Mouse (Mus musculus) limb, embryonic 15.5 days (tissue): Measurements from ENCODE around the gene Arhgap15. TPM values are rescaled to one million over a fixed set of nuclear protein-coding genes. Genes with fewer than 3 reads are reported as not detected.

Experiments used
- ATAC-seq: fragments of 200-750 bp; cut with Nextera tagmentation; 2 replicates; pipeline ENCODE4 v1.8.0; 2017; ENCODE audit warnings: low read depth, moderate TSS enrichment; ENCODE audit not compliant: insufficient number of reproducible peaks, low FRiP score, low TSS enrichment
- H3K27ac ChIP-seq: fragments of 300-500 bp; sonication (generic); 2 replicates; pipeline ENCODE4 v1.5.1; 2015; ENCODE audit warnings: moderate library complexity, mild to moderate bottlenecking, inconsistent platforms
- H3K27me3 ChIP-seq: fragments of 300-500 bp; sonication (generic); 2 replicates; pipeline ENCODE4 v1.6.1; 2015; ENCODE audit warnings: inconsistent platforms
- H3K36me3 ChIP-seq: fragments of 300-500 bp; sonication (generic); 2 replicates; pipeline ENCODE4 v1.6.1; 2015; ENCODE audit warnings: inconsistent platforms
- H3K4me1 ChIP-seq: fragments of 300-500 bp; sonication (generic); 2 replicates; pipeline ENCODE4 v1.6.1; 2015; ENCODE audit warnings: inconsistent platforms
- H3K4me2 ChIP-seq: fragments of 300-500 bp; sonication (generic); 2 replicates; pipeline ENCODE4 v1.6.1; 2015; ENCODE audit warnings: mild to moderate bottlenecking, inconsistent platforms
- H3K4me3 ChIP-seq: fragments of 300-500 bp; sonication (generic); 2 replicates; pipeline ENCODE4 v1.5.1; 2015; ENCODE audit warnings: mild to moderate bottlenecking, inconsistent platforms
- H3K9ac ChIP-seq: fragments of 300-500 bp; sonication (generic); 2 replicates; pipeline ENCODE4 v1.6.1; 2015; ENCODE audit warnings: inconsistent platforms
- H3K9me3 ChIP-seq: fragments of 300-500 bp; sonication (generic); 2 replicates; pipeline ENCODE4 v1.6.1; 2016; ENCODE audit warnings: inconsistent platforms
- WGBS: fragments of 180-500 bp; shearing (Covaris S2); methylation state at CpG from one replicate; pipeline ENCODE4 v1.1.7; 2015; 5-methylcytosine and 5-hydroxymethylcytosine counted together
- polyA plus RNA-seq: library from polyadenylated mRNA; unstranded; fragments of >200 nt; fragmentation: Nextera tagmentation; extraction: Ambion mirVana; gene quantifications from 2 replicates; pipeline ENCODE4 v1.2.1, GENCODE M21; 2015

Arhgap15 gene
- polyA plus RNA-seq, 1 experiment from 2014 or later: 2.7 TPM

GRCm38 (mm10) chr2:43950741-43951140 is 202.1 kb downstream of the Arhgap15 start:
- Histone ChIP-seq H3K27me3 (no peaks in the 10 kb centered on the region), H3K4me1 (no peaks in the 10 kb centered on the region), H3K4me2 (no peak overlapping the region), H3K36me3 (no peaks in the 10 kb centered on the region), H3K4me3 (no peak overlapping the region), H3K9ac (no peak overlapping the region), H3K9me3 (no peaks in the 10 kb centered on the region), H3K27ac (no peak overlapping the region)
- 76% methylated on average over 6 of the region's 6 CpGs for WGBS
- no peak for ATAC-seq

GRCm38 (mm10) chr2:43959189-43959588 is 210.6 kb downstream of the Arhgap15 start:
- Histone ChIP-seq H3K9ac (no peak overlapping the region), H3K27ac (no peak overlapping the region), H3K4me2 (no peak overlapping the region), H3K27me3 (no peaks in the 10 kb centered on the region), H3K36me3 (no peaks in the 10 kb centered on the region), H3K4me1 (no peaks in the 10 kb centered on the region), H3K4me3 (no peak overlapping the region), H3K9me3 (no peaks in the 10 kb centered on the region)
- ATAC-seq: no peak

GRCm38 (mm10) chr2:43962466-43962865 is 213.8 kb downstream of the Arhgap15 start:
- WGBS: 47% methylated on average over 5 of the region's 5 CpGs
- no peak overlapping the region for H3K4me3 ChIP-seq
- H3K4me1 ChIP-seq: no peaks in the 10 kb centered on the region
- H3K36me3 ChIP-seq: no peaks in the 10 kb centered on the region
- no peaks in the 10 kb centered on the region for H3K27me3 ChIP-seq
- H3K9ac ChIP-seq: no peak overlapping the region
- H3K4me2 ChIP-seq: no peak overlapping the region
- H3K9me3 ChIP-seq: no peaks in the 10 kb centered on the region
- H3K27ac ChIP-seq: no peak overlapping the region
- ATAC-seq: no peak

- H3K4me2 ChIP-seq: no peak overlapping the region
- no peaks in the 10 kb centered on the region for H3K36me3 ChIP-seq
- H3K4me1 ChIP-seq: no peaks in the 10 kb centered on the region
- ATAC-seq: no peak
- H3K27me3 ChIP-seq: no peaks in the 10 kb centered on the region
- H3K9me3 ChIP-seq: no peaks in the 10 kb centered on the region
- H3K9ac ChIP-seq: no peak overlapping the region
- no peak overlapping the region for H3K4me3 ChIP-seq
- no peak overlapping the region for H3K27ac ChIP-seq
- WGBS: 51% methylated on average over 4 of the region's 4 CpGs
These were observed 220.0 kb downstream of the Arhgap15 start for GRCm38 (mm10) chr2:43968581-43968980.

- Histone ChIP-seq H3K4me3 (no peak overlapping the region), H3K9me3 (no peaks in the 10 kb centered on the region), H3K4me2 (no peak overlapping the region), H3K27me3 (no peaks in the 10 kb centered on the region), H3K27ac (no peak overlapping the region), H3K9ac (no peak overlapping the region), H3K36me3 (no peaks in the 10 kb centered on the region), H3K4me1 (no peaks in the 10 kb centered on the region)
- ATAC-seq: no peak
- 83% methylated on average over 11 of the region's 11 CpGs for WGBS
These were observed 229.1 kb downstream of the Arhgap15 start for GRCm38 (mm10) chr2:43977732-43978131.

- Histone ChIP-seq H3K36me3 (no peaks in the 10 kb centered on the region), H3K4me2 (no peak overlapping the region), H3K27me3 (no peaks in the 10 kb centered on the region), H3K4me1 (no peaks in the 10 kb centered on the region), H3K9ac (no peak overlapping the region), H3K9me3 (no peaks in the 10 kb centered on the region), H3K27ac (no peak overlapping the region), H3K4me3 (no peak overlapping the region)
- no peak for ATAC-seq
- 77% methylated on average over 13 of the region's 13 CpGs for WGBS
These were observed 229.8 kb downstream of the Arhgap15 start for GRCm38 (mm10) chr2:43978177-43979013.

- no peaks in the 10 kb centered on the region for H3K4me1 ChIP-seq
- H3K27ac ChIP-seq: no peak overlapping the region
- no peaks in the 10 kb centered on the region for H3K27me3 ChIP-seq
- WGBS: 77% methylated on average over 14 of the region's 14 CpGs
- ATAC-seq: no peak
- no peak overlapping the region for H3K4me3 ChIP-seq
- no peaks in the 10 kb centered on the region for H3K36me3 ChIP-seq
- no peak overlapping the region for H3K4me2 ChIP-seq
- H3K9me3 ChIP-seq: no peaks in the 10 kb centered on the region
- H3K9ac ChIP-seq: no peak overlapping the region
These were observed 237.4 kb downstream of the Arhgap15 start for GRCm38 (mm10) chr2:43986066-43986465.

GRCm38 (mm10) chr2:43987919-43988318 is 239.3 kb downstream of the Arhgap15 start:
- Histone ChIP-seq H3K4me2 (no peak overlapping the region), H3K4me3 (no peak overlapping the region), H3K9me3 (no peaks in the 10 kb centered on the region), H3K9ac (no peak overlapping the region), H3K4me1 (no peaks in the 10 kb centered on the region), H3K27me3 (no peaks in the 10 kb centered on the region), H3K36me3 (no peaks in the 10 kb centered on the region), H3K27ac (no peak overlapping the region)
- no peak for ATAC-seq
- 62% methylated on average over 3 of the region's 3 CpGs for WGBS

GRCm38 (mm10) chr2:43989850-43990249 is 241.2 kb downstream of the Arhgap15 start:
- no peak overlapping the region for H3K27ac ChIP-seq
- H3K4me2 ChIP-seq: no peak overlapping the region
- H3K36me3 ChIP-seq: no peaks in the 10 kb centered on the region
- no peaks in the 10 kb centered on the region for H3K9me3 ChIP-seq
- H3K4me3 ChIP-seq: no peak overlapping the region
- no peak for ATAC-seq
- WGBS: 56% methylated on average over 5 of the region's 5 CpGs
- no peaks in the 10 kb centered on the region for H3K27me3 ChIP-seq
- no peak overlapping the region for H3K9ac ChIP-seq
- no peaks in the 10 kb centered on the region for H3K4me1 ChIP-seq

- H3K27ac ChIP-seq: no peak overlapping the region
- no peaks in the 10 kb centered on the region for H3K36me3 ChIP-seq
- no peaks in the 10 kb centered on the region for H3K9me3 ChIP-seq
- no peak overlapping the region for H3K4me3 ChIP-seq
- H3K27me3 ChIP-seq: no peaks in the 10 kb centered on the region
- no peaks in the 10 kb centered on the region for H3K4me1 ChIP-seq
- no peak overlapping the region for H3K9ac ChIP-seq
- H3K4me2 ChIP-seq: no peak overlapping the region
- ATAC-seq: no peak
- WGBS: 68% methylated on average over 7 of the region's 7 CpGs
These were observed 243.9 kb downstream of the Arhgap15 start for GRCm38 (mm10) chr2:43992510-43992909.

GRCm38 (mm10) chr2:44002454-44002853 is 253.8 kb downstream of the Arhgap15 start:
- ATAC-seq: no peak
- Histone ChIP-seq H3K9me3 (no peaks in the 10 kb centered on the region), H3K4me3 (no peak overlapping the region), H3K27me3 (no peaks in the 10 kb centered on the region), H3K27ac (no peak overlapping the region), H3K36me3 (no peaks in the 10 kb centered on the region), H3K4me1 (no peaks in the 10 kb centered on the region), H3K9ac (no peak overlapping the region), H3K4me2 (no peak overlapping the region)
- WGBS: 76% methylated on average over 1 of the region's 1 CpGs

- H3K36me3 ChIP-seq: no peaks in the 10 kb centered on the region
- WGBS: 54% methylated on average over 1 of the region's 1 CpGs
- no peak overlapping the region for H3K4me3 ChIP-seq
- H3K9ac ChIP-seq: no peak overlapping the region
- no peaks in the 10 kb centered on the region for H3K9me3 ChIP-seq
- H3K27me3 ChIP-seq: no peaks in the 10 kb centered on the region
- ATAC-seq: no peak
- H3K4me1 ChIP-seq: no peaks in the 10 kb centered on the region
- H3K27ac ChIP-seq: no peak overlapping the region
- H3K4me2 ChIP-seq: no peak overlapping the region
These were observed 261.6 kb downstream of the Arhgap15 start for GRCm38 (mm10) chr2:44010249-44010648.

- H3K9ac ChIP-seq: no peak overlapping the region
- H3K27ac ChIP-seq: no peak overlapping the region
- H3K4me1 ChIP-seq: no peaks in the 10 kb centered on the region
- 76% methylated on average over 5 of the region's 5 CpGs for WGBS
- H3K4me3 ChIP-seq: no peak overlapping the region
- no peaks in the 10 kb centered on the region for H3K27me3 ChIP-seq
- H3K9me3 ChIP-seq: no peaks in the 10 kb centered on the region
- ATAC-seq: no peak
- no peak overlapping the region for H3K4me2 ChIP-seq
- no peaks in the 10 kb centered on the region for H3K36me3 ChIP-seq
These were observed 264.8 kb downstream of the Arhgap15 start for GRCm38 (mm10) chr2:44013388-44013787.
